Mouse (Mus musculus) cerebellum, postnatal 14 days (tissue): Measurements from ENCODE around the gene Elob.

Source experiments
- DNase-seq, 2 experiments: peaks; one replicate each; pipeline ENCODE4 v3.0.0; 2021; ENCODE audit warnings: mixed read lengths in 2 of 2

Elob gene

GRCm38 (mm10) chr17:23777141-23777540, 51.8 kb downstream of the Elob start:
- no peak for DNase-seq

GRCm38 (mm10) chr17:23776216-23776615, 52.7 kb downstream of the Elob start:
- DNase-seq = no peak
